Mouse (Mus musculus) liver, embryonic 16.5 days (tissue): Measurements from ENCODE around the gene Tbx10. TPM values are rescaled to one million over a fixed set of nuclear protein-coding genes. Genes with fewer than 3 reads are reported as not detected.

Experiments
- ATAC-seq: fragments of 200-750 bp; cut with Nextera tagmentation; 2 replicates; pipeline ENCODE4 v1.8.0; 2017; ENCODE audit warnings: low read depth, mild to moderate bottlenecking, moderate number of reproducible peaks, moderate library complexity
- H3K27ac ChIP-seq: fragments of 300-500 bp; sonication (generic); 2 replicates; pipeline ENCODE4 v1.5.1; 2014; ENCODE audit warnings: mild to moderate bottlenecking, low read length
- H3K27me3 ChIP-seq: fragments of 300-500 bp; sonication (generic); 2 replicates; pipeline ENCODE4 v1.6.1; 2014; ENCODE audit warnings: low read depth, low read length, mixed read lengths; ENCODE audit not compliant: control insufficient read depth, insufficient read depth
- H3K36me3 ChIP-seq: fragments of 300-500 bp; sonication (generic); 2 replicates; pipeline ENCODE4 v1.6.1; 2014; ENCODE audit warnings: mild to moderate bottlenecking; ENCODE audit not compliant: control insufficient read depth, insufficient read depth
- H3K4me1 ChIP-seq: fragments of 300-500 bp; sonication (generic); 2 replicates; pipeline ENCODE4 v1.6.1; 2014; ENCODE audit warnings: low read depth, low read length, mixed read lengths; ENCODE audit not compliant: control insufficient read depth
- H3K4me2 ChIP-seq: fragments of 300-500 bp; sonication (generic); 2 replicates; pipeline ENCODE4 v1.6.1; 2014; ENCODE audit warnings: low read depth, low read length, mixed read lengths
- H3K4me3 ChIP-seq: fragments of 300-500 bp; sonication (generic); 2 replicates; pipeline ENCODE4 v1.5.1; 2014; ENCODE audit warnings: low read depth, mild to moderate bottlenecking, low read length
- H3K9ac ChIP-seq: fragments of 300-500 bp; sonication (generic); 2 replicates; pipeline ENCODE4 v1.6.1; 2014; ENCODE audit warnings: low read depth, low read length
- H3K9me3 ChIP-seq: fragments of 300-500 bp; sonication (generic); replicated peaks from 2 replicates; pipeline ENCODE4 v1.6.1; 2016; ENCODE audit warnings: low read length; ENCODE audit not compliant: control insufficient read depth
- WGBS: fragments of 180-500 bp; shearing (Covaris S2); extraction: QIAGEN DNeasy Blood & Tissue Kit; methylation state at CpG from one replicate; pipeline ENCODE4 v1.1.7; 2014; ENCODE audit not compliant: insufficient replicate concordance; 5-methylcytosine and 5-hydroxymethylcytosine counted together
- polyA plus RNA-seq: library from polyadenylated mRNA; unstranded; fragments of >200 nt; fragmentation: Nextera tagmentation; extraction: Ambion mirVana; gene quantifications from 2 replicates; pipeline ENCODE4 v1.2.1, GENCODE M21; 2015

Tbx10 gene
- polyA plus RNA-seq, 1 experiment from 2014 or later: not detected

DNA sequence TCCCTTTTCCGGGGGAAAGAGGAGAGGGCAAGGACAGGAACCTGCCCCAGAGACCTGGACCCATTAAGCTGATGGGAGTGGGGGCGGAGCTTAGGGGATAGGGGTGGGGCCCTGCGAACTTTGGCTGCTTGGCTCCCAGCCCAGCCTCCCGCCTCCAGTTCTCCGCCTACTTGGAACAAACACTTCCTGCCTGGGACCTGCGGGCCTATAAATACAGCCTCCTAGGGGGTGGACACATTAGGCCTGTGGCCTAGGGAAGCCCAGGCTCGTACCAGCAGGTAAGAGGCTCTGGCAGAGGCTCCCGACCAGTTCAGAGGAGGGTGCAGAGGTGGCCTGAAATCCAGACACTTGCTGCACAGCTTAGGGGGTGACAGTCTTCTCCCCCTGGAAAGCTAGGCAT, 6.2 kb upstream of the Tbx10 start, which contains the start of gene Acy3:
Gene Acy3 (plus strand): TSS at position 237 of the 400 bp plus-strand sequence.
- Histone ChIP-seq H3K27me3 (no peaks in the 10 kb centered on the region), H3K4me3 (0 out of 2 replicates have a peak within 1 kb of the TSS, but pooled peaks have one; percentile 2), H3K4me1 (peaks cover 25% of the 10 kb centered on the region), H3K9ac (no peak within 1 kb of the TSS; the same call in 1 of the 2 replicates), H3K9me3 (no peaks in the 10 kb centered on the region), H3K27ac (peak within 1 kb of the TSS; percentile 51), H3K36me3 (no peaks in the 10 kb centered on the region), H3K4me2 (peak within 1 kb of the TSS; percentile 4)
- ATAC-seq: peak; percentile 82
- 12% methylated on average over 8 of the region's 8 CpGs for WGBS

DNA sequence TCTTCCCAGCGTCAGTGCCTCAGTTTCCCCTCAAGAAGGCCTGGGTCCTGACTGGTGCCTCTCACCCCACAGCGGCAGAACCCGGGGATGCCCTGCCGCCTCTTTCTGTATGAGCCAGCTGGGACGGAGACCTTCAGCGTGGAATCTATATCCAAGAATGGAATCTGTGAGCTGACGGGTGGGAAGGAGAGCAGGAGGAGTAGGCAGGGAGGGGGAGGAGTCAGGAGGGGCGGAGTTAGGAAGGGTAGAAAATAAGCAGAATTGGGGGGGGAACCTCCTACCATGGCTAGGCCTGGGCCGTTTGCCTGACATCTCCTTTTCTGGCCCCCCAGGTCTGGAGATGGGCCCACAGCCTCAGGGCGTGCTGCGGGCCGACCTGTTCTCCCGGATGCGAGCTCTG, 4.5 kb upstream of the Tbx10 start:
- no peak overlapping the region for H3K4me3 ChIP-seq
- no peaks in the 10 kb centered on the region for H3K27me3 ChIP-seq
- peaks cover 25% of the 10 kb centered on the region for H3K4me1 ChIP-seq
- 80% methylated on average over 14 of the region's 14 CpGs for WGBS
- no peak for ATAC-seq
- no peak overlapping the region for H3K27ac ChIP-seq
- H3K9ac ChIP-seq: no peak overlapping the region
- no peaks in the 10 kb centered on the region for H3K9me3 ChIP-seq
- H3K4me2 ChIP-seq: no peak overlapping the region
- no peaks in the 10 kb centered on the region for H3K36me3 ChIP-seq

DNA sequence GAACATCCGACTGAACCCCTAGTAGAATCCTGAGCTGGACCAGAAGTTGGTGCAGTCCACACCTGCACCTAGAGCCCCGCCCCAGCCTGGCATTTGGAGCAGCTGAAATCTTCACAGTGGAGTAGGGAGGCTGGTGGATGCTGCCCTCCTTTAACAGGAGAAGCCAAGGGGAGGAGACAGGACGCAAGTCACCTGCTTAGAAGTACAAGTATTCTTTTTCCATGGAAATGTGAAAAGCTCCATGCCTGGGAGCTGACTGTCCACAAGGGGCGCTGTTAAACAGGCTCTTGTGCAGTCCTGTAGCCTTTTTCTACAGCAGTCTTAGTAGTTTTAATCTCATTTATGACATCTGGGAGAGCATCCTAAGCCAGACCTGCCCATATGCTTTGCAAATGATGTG, 3.8 kb upstream of the Tbx10 start:
- Histone ChIP-seq H3K4me3 (no peak overlapping the region), H3K27me3 (no peaks in the 10 kb centered on the region), H3K27ac (no peak overlapping the region), H3K4me1 (peaks cover 25% of the 10 kb centered on the region), H3K36me3 (no peaks in the 10 kb centered on the region), H3K4me2 (no peak overlapping the region), H3K9me3 (no peaks in the 10 kb centered on the region), H3K9ac (no peak overlapping the region)
- no peak for ATAC-seq
- WGBS: 80% methylated on average over 4 of the region's 4 CpGs

DNA sequence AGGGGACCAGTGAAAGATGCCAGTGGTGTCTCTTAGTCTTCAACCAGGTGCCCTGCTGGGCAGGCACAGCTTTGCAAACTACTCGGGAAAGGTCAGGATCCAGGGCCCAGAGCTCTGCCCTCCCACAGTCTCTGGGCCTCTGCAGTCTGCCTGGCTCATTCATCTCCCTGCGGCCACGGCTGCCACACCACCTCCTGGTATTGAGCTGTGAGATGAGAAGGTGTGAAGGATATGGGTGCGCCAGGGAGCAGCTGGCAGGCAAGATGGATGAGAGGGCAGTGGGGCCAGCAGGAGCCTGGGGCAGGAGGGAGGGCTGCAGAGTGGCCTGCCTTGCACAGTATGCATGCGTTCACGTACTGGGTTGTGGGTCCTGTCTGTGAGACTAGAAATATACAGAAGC, 1.7 kb upstream of the Tbx10 start:
- H3K27ac ChIP-seq: no peak overlapping the region
- H3K9me3 ChIP-seq: no peaks in the 10 kb centered on the region
- no peak overlapping the region for H3K4me2 ChIP-seq
- H3K9ac ChIP-seq: no peak overlapping the region
- H3K27me3 ChIP-seq: no peaks in the 10 kb centered on the region
- no peaks in the 10 kb centered on the region for H3K36me3 ChIP-seq
- H3K4me3 ChIP-seq: no peak overlapping the region
- ATAC-seq: no peak
- 66% methylated on average over 6 of the region's 6 CpGs for WGBS
- peaks cover 15% of the 10 kb centered on the region for H3K4me1 ChIP-seq

DNA sequence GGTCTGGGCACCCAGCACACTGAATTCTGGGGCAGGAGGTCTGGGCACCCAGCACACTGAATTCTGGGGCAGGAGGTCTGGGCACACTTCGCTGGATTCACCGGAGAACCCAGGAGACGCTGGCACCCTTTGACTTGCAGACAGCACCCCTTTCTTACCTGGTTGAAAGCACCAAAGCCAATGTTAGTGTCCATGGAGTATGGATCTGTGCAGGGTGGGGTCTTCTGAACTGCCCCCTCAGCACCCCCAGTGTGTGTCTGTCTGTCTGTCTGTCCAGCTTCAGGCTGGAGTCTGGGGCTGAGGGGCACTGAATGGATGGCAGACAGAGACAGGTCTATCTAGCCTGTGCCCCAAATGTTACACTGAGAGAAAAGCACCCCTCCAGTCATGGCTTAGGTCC, 990 bp upstream of the Tbx10 start:
- Histone ChIP-seq H3K27me3 (no peaks in the 10 kb centered on the region), H3K4me2 (no peak overlapping the region), H3K27ac (no peak overlapping the region), H3K4me3 (no peak overlapping the region), H3K36me3 (no peaks in the 10 kb centered on the region), H3K9ac (no peak overlapping the region), H3K4me1 (peaks cover 7% of the 10 kb centered on the region; the same call in 1 of the 2 replicates), H3K9me3 (no peaks in the 10 kb centered on the region)
- WGBS: 89% methylated on average over 3 of the region's 3 CpGs
- ATAC-seq: no peak

DNA sequence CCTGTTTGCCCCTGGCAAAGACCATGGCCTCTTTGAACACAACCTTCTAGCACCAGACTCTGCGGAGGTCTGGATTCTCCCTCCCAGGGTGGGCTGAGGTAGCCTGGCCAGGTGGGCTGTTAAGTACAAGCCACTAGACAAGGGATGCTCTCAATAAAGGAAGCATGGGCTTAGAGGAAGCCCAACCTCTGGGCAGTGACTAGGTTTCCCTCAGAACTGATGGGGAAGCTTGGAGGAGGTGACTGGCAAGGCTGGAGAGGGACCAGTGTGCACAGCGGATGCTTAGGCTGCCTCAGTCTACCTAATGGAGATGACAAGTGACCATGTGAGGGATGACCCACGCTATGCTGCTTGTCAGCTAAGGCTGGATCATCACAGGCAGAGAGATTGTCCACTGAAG, 586 bp upstream of the Tbx10 start:
- no peak overlapping the region for H3K27ac ChIP-seq
- H3K9me3 ChIP-seq: no peaks in the 10 kb centered on the region
- no peak for ATAC-seq
- WGBS: 53% methylated on average over 3 of the region's 3 CpGs
- H3K4me1 ChIP-seq: 0 out of 2 replicates have a peak, but pooled peaks cover 3% of the 10 kb centered on the region
- no peak overlapping the region for H3K9ac ChIP-seq
- no peaks in the 10 kb centered on the region for H3K36me3 ChIP-seq
- H3K4me2 ChIP-seq: no peak overlapping the region
- no peaks in the 10 kb centered on the region for H3K27me3 ChIP-seq
- no peak overlapping the region for H3K4me3 ChIP-seq

DNA sequence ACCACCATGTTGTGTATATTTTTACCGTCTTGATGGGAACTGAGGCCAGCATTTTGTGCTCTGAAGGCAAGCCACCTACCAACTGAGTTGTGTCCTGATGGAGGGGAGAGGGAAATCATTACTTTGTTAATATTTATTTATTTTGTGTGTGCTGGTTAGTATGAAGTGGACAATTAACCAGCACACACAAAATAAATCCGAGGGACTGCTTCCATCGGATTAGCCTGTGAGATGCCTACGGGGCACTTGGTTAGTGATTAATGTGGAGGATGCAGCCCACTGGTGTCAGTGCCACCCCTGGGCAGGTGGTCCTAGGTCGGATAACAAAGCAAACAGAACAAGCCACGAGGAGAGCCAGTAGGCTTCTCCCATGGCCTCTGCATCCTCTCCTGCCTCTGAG, 2.4 kb downstream of the Tbx10 start:
- WGBS: 62% methylated on average over 6 of the region's 6 CpGs
- H3K36me3 ChIP-seq: no peaks in the 10 kb centered on the region
- no peaks in the 10 kb centered on the region for H3K27me3 ChIP-seq
- ATAC-seq: no peak
- H3K9me3 ChIP-seq: no peaks in the 10 kb centered on the region
- H3K9ac ChIP-seq: no peak overlapping the region
- H3K27ac ChIP-seq: no peak overlapping the region
- H3K4me3 ChIP-seq: no peak overlapping the region
- no peak overlapping the region for H3K4me2 ChIP-seq
- peaks cover 7% of the 10 kb centered on the region for H3K4me1 ChIP-seq

DNA sequence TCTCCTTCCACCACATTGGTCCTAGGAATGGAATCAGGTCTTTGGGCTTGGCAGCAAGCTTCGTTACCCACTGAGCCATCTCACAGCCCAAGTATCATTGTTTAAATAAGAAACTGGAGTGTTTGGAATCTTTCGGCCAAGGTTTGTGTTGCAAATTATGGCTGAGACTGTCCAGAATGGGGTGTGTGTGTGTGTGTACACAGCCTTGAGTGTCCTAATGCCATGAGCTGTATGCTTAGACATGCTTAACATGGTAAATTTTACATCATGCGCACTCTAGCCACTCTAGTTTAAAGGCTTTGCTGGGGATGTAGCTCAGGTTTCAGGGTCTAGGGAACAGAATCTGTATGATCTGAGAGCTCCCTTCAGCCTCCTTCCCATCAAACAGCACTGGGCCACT, 3.0 kb downstream of the Tbx10 start:
- no peak for ATAC-seq
- Histone ChIP-seq H3K27me3 (no peaks in the 10 kb centered on the region), H3K9ac (no peak overlapping the region), H3K4me2 (no peak overlapping the region), H3K4me3 (no peak overlapping the region), H3K9me3 (no peaks in the 10 kb centered on the region), H3K27ac (no peak overlapping the region), H3K4me1 (peaks cover 7% of the 10 kb centered on the region), H3K36me3 (no peaks in the 10 kb centered on the region)
- 76% methylated on average over 3 of the region's 3 CpGs for WGBS

DNA sequence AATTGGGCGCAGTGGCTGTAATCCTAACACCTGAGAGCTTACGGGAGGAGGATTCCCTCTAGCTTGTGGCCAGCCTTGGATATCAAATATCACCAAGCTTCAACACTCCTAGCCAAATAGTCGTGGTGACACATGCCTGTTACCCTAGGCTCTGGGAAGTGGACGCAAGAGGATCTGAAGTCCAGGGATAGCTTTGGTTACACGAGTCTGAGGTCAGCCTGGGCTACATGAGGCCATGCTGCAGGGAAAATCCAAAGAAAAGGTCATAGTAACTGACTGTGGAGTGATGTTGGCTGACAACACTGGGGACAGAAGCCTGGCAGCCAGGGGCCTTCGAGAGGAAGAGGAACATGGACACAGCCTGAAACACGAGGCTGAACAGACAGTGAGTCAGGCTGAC, 3.6 kb downstream of the Tbx10 start:
- Histone ChIP-seq H3K9me3 (no peaks in the 10 kb centered on the region), H3K9ac (no peak overlapping the region), H3K27me3 (no peaks in the 10 kb centered on the region), H3K4me2 (no peak overlapping the region), H3K4me1 (peaks cover 12% of the 10 kb centered on the region), H3K4me3 (no peak overlapping the region), H3K27ac (no peak overlapping the region), H3K36me3 (no peaks in the 10 kb centered on the region)
- ATAC-seq: no peak
- WGBS: 52% methylated on average over 7 of the region's 7 CpGs
